Mouse (Mus musculus) testis, adult 2 months (tissue): ENCODE measurements around the gene Gak. TPM values are rescaled to one million over a fixed set of nuclear protein-coding genes. Genes with fewer than 3 reads are reported as not detected.

Source experiments
- H3K27ac ChIP-seq: fragments of 200-500 bp; 2 replicates; pipeline ENCODE4 v1.5.1; 2012; ENCODE audit warnings: low read depth, low read length; ENCODE audit not compliant: control insufficient read depth, insufficient read depth
- H3K27me3 ChIP-seq: fragments of 200-500 bp; 2 replicates; pipeline ENCODE4 v1.6.1; 2012; ENCODE audit warnings: mild to moderate bottlenecking, low read length, moderate library complexity; ENCODE audit not compliant: control insufficient read depth, insufficient read depth
- H3K36me3 ChIP-seq: fragments of 200-500 bp; 2 replicates; pipeline ENCODE4 v1.6.1; 2012; ENCODE audit warnings: mild to moderate bottlenecking, low read length; ENCODE audit not compliant: control insufficient read depth, insufficient read depth
- H3K4me1 ChIP-seq: fragments of 200-500 bp; 2 replicates; pipeline ENCODE4 v1.6.1; 2012; ENCODE audit warnings: low read length; ENCODE audit not compliant: control insufficient read depth, insufficient read depth
- H3K4me3 ChIP-seq: fragments of 200-500 bp; 2 replicates; pipeline ENCODE4 v1.5.1; 2012; ENCODE audit warnings: low read depth, mild to moderate bottlenecking, low read length, moderate library complexity, mixed read lengths; ENCODE audit not compliant: control insufficient read depth
- CTCF ChIP-seq: fragments of 200-500 bp; IDR thresholded peaks from 2 replicates; pipeline ENCODE4 v1.5.1; 2012; ENCODE audit warnings: low read depth, mild to moderate bottlenecking, inconsistent platforms, low read length, moderate library complexity; ENCODE audit not compliant: control insufficient read depth, insufficient read depth, insufficient replicate concordance
- POLR2A ChIP-seq: fragments of 200-500 bp; IDR thresholded peaks from 2 replicates; pipeline ENCODE4 v1.6.1; 2012; ENCODE audit warnings: low read depth, mild to moderate bottlenecking, inconsistent platforms, low read length, moderate library complexity; ENCODE audit not compliant: control insufficient read depth
- polyA plus RNA-seq: library from polyadenylated mRNA; depleted of rRNA; stranded (reverse); fragments of >200 nt; gene quantifications from 2 replicates; pipeline ENCODE4 v1.2.3, GENCODE M21; 2012

The Gak gene
- polyA plus RNA-seq, 1 experiment: 36.8 TPM

GRCm38 (mm10) chr5:108626050-108626660 is 3.4 kb downstream of the Gak start:
- Histone ChIP-seq H3K27ac (no peak overlapping the region), H3K36me3 (no peaks in the 10 kb centered on the region; the same call in 1 of the 2 replicates), H3K4me1 (no peaks in the 10 kb centered on the region; the same call in 1 of the 2 replicates), H3K4me3 (no peak overlapping the region), H3K27me3 (no peaks in the 10 kb centered on the region)
- TF ChIP-seq POLR2A (no peak), CTCF (no peak)

DNA sequence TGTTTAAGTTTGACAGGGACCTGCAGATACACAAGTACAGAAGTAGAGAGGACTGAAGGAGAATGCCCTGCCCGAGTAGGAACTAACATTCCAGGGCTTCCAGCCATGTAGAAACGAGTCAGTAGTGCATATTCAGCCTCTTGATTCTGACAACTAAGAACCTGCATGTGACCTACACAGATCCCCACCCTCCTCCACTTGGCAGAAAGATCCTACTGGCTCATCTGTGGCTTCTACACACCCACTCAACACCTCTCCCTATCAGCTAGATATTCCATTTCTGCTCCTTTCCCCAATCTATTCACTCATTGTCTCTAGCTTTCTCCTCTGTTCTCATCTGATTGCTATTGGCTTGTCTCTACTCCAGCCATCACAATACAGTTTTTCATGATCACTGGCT is 7.7 kb downstream of the Gak start:
- Histone ChIP-seq H3K27me3 (no peaks in the 10 kb centered on the region), H3K4me3 (no peak overlapping the region), H3K4me1 (no peaks in the 10 kb centered on the region), H3K36me3 (no peaks in the 10 kb centered on the region; the same call in 1 of the 2 replicates), H3K27ac (no peak overlapping the region)
- TF ChIP-seq POLR2A: no peak
- no peak for TF ChIP-seq CTCF

GRCm38 (mm10) chr5:108610426-108610825 is 19.1 kb downstream of the Gak start:
- peaks cover 3% of the 10 kb centered on the region for H3K36me3 ChIP-seq
- H3K4me3 ChIP-seq: no peak overlapping the region
- H3K4me1 ChIP-seq: no peaks in the 10 kb centered on the region
- H3K27me3 ChIP-seq: no peaks in the 10 kb centered on the region
- H3K27ac ChIP-seq: no peak overlapping the region
- no peak for TF ChIP-seq CTCF

GRCm38 (mm10) chr5:108602537-108602936 is 27.0 kb downstream of the Gak start:
- peaks cover 5% of the 10 kb centered on the region for H3K36me3 ChIP-seq
- H3K4me1 ChIP-seq: no peaks in the 10 kb centered on the region
- H3K4me3 ChIP-seq: no peak overlapping the region
- no peak overlapping the region for H3K27ac ChIP-seq
- TF ChIP-seq POLR2A (no peak), CTCF (no peak)
- no peaks in the 10 kb centered on the region for H3K27me3 ChIP-seq

DNA sequence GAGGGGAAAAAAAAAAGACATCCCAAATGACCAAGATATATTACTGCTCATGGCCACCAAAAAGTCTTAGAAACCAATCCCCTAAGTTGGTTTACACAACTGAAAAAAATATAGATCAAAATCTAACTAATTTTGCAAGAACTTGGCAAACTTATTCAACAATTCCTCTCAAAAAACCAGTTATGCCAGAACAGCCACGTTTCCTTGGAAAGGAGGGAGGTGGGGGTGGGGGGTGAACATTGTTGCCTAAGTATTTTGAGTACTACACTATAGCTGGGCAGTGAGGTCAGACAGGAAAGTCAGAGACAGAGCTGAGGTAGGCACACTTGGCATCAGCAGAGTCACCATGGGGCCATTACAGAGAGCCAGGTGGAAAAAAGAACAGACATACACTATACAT is 29.6 kb downstream of the Gak start:
- peaks cover 4% of the 10 kb centered on the region for H3K36me3 ChIP-seq
- H3K27ac ChIP-seq: no peak overlapping the region
- H3K4me1 ChIP-seq: no peaks in the 10 kb centered on the region
- TF ChIP-seq POLR2A: no peak
- no peak for TF ChIP-seq CTCF
- H3K27me3 ChIP-seq: no peaks in the 10 kb centered on the region
- no peak overlapping the region for H3K4me3 ChIP-seq

DNA sequence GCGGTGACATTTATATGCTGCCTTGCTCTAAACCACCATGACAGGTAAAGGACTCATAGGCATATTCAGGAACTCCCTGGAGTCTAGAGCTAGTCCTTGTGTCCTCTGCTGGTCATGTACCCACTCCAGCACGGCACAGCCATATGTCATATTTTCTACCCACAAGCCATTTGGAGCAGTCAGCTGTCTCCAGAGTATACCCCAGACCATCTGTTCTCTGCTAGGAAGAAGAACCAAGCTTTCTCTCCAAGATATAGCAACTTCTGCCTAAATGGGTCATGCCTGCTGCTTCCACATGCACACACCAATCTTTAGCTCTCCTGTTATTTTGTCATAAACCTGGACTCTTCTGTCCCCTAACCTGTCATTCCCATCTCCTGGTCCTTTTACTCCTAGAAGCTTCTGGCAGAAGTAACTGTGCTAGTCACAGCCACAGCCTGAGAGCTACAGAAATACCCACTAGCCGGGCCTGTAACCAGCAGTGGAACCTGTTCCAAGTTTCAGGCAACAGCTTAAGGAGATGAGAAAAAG is 48.1 kb downstream of the Gak start:
- Histone ChIP-seq H3K27me3 (no peaks in the 10 kb centered on the region), H3K4me1 (no peaks in the 10 kb centered on the region), H3K4me3 (no peak overlapping the region), H3K36me3 (peaks cover 13% of the 10 kb centered on the region), H3K27ac (no peak overlapping the region)
- TF ChIP-seq CTCF: no peak
- no peak for TF ChIP-seq POLR2A

DNA sequence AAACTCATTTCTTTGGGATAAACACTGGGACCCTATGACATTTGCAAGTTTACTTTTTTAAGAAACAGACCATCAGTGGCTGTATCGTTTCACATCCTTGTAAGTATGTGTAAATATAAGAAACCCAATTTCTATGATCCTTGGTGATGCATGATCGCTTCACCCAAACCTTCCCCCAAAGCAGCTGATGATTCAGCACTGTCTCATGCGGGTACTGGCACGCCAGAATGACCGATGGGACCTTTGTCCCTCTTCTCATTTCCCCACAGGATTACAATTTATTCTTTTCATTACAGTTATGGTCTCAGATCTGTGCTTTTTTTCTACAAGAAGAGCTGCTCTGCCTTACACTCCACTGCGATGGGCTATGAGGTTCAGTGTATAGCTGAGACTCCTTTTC is 56.5 kb downstream of the Gak start:
- Histone ChIP-seq H3K27me3 (no peaks in the 10 kb centered on the region), H3K4me3 (no peak overlapping the region), H3K36me3 (peaks cover 6% of the 10 kb centered on the region), H3K27ac (no peak overlapping the region), H3K4me1 (no peaks in the 10 kb centered on the region)
- no peak for TF ChIP-seq CTCF
- no peak for TF ChIP-seq POLR2A
